Mouse (Mus musculus) forebrain, embryonic 15.5 days (tissue): ENCODE data around the gene Pde8a. TPM values are rescaled to one million over a fixed set of nuclear protein-coding genes. Genes with fewer than 3 reads are reported as not detected.

Experiments used
- ATAC-seq: fragments of 200-750 bp; cut with Nextera tagmentation; replicated peaks from 2 replicates; pipeline ENCODE4 v1.8.0; 2017; ENCODE audit warnings: mild to moderate bottlenecking, moderate TSS enrichment, moderate library complexity
- H3K27ac ChIP-seq: fragments of 300-500 bp; sonication (generic); replicated peaks from 2 replicates; pipeline ENCODE4 v1.5.1; 2015; ENCODE audit warnings: mild to moderate bottlenecking, inconsistent platforms
- H3K27me3 ChIP-seq: fragments of 300-500 bp; sonication (generic); 2 replicates; pipeline ENCODE4 v1.6.1; 2015; ENCODE audit warnings: inconsistent platforms
- H3K36me3 ChIP-seq: fragments of 300-500 bp; sonication (generic); 2 replicates; pipeline ENCODE4 v1.6.1; 2015; ENCODE audit warnings: mild to moderate bottlenecking, inconsistent platforms
- H3K4me1 ChIP-seq: fragments of 300-500 bp; sonication (generic); 2 replicates; pipeline ENCODE4 v1.6.1; 2015; ENCODE audit warnings: inconsistent platforms
- H3K4me2 ChIP-seq: fragments of 300-500 bp; sonication (generic); replicated peaks from 2 replicates; pipeline ENCODE4 v1.6.1; 2015; ENCODE audit warnings: mild to moderate bottlenecking, inconsistent platforms
- H3K4me3 ChIP-seq: fragments of 300-500 bp; sonication (generic); 2 replicates; pipeline ENCODE4 v1.5.1; 2015; ENCODE audit warnings: mild to moderate bottlenecking, inconsistent platforms
- H3K9ac ChIP-seq: fragments of 300-500 bp; sonication (generic); replicated peaks from 2 replicates; pipeline ENCODE4 v1.6.1; 2015; ENCODE audit warnings: mild to moderate bottlenecking, inconsistent platforms
- H3K9me3 ChIP-seq: fragments of 300-500 bp; sonication (generic); 2 replicates; pipeline ENCODE4 v1.6.1; 2016; ENCODE audit warnings: inconsistent platforms
- WGBS: fragments of 180-500 bp; shearing (Covaris S2); methylation state at CpG from one replicate; pipeline ENCODE4 v1.1.7; 2015; ENCODE audit warnings: mixed read lengths; 5-methylcytosine and 5-hydroxymethylcytosine counted together
- polyA plus RNA-seq: library from polyadenylated mRNA; unstranded; fragments of >200 nt; fragmentation: Nextera tagmentation; extraction: Ambion mirVana; gene quantifications from 2 replicates; pipeline ENCODE4 v1.2.1, GENCODE M21; 2015

Gene Pde8a
- polyA plus RNA-seq, 1 experiment from 2014 or later, result 2.2 TPM

DNA sequence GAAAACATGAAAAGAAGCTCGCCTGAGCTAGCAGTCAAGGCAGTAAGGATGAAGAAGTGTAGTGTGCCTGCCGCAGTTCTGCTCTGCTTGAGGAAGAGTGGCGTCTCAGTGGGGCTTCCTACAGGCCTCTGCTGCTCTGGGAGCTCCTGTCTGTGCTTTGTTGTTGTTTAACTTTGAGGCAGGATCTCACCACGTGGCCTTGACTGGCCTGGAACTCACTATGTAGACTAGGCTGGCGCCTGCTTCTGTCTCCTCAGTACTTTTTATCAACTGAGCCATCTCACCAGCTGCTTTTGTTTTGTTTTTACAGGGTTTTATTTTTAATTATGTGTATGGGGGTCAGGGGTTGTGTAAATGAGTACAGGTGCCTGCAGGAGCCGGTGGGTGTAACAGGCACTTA is 84.8 kb downstream of the Pde8a start:
- H3K4me1 ChIP-seq, result no peaks in the 10 kb centered on the region

DNA sequence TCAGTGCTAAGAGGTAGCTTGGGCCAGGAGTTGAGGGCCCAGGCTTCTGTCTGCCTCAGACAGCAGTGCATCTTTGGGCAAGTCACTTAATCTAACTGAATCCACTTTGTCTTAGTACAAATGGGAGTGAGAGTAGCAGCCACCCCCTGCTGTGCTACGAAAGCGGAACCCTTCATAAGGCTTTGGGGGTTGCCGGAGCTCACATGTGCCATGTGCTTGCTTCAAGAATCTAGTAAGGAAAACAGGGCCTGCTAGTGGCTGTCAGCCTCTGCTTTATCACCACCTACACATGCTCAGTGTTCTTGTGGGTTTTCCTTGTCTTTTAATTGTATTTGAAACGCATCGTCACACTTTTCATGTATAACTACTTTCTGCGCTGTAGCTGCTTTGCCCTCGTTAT is 87.9 kb downstream of the Pde8a start:
- no peak overlapping the region for H3K9ac ChIP-seq
- no peaks in the 10 kb centered on the region for H3K27me3 ChIP-seq
- H3K27ac ChIP-seq, result no peak overlapping the region
- no peak overlapping the region for H3K4me2 ChIP-seq
- 37% methylated on average over 7 of the region's 7 CpGs for WGBS
- ATAC-seq, result no peak
- no peaks in the 10 kb centered on the region for H3K9me3 ChIP-seq
- no peak overlapping the region for H3K4me3 ChIP-seq
- no peaks in the 10 kb centered on the region for H3K36me3 ChIP-seq
- H3K4me1 ChIP-seq, result no peaks in the 10 kb centered on the region

More for the DNA sequence above, 84.8 kb downstream of the Pde8a start:
- Histone ChIP-seq H3K4me3 (no peak overlapping the region), H3K9ac (no peak overlapping the region), H3K36me3 (no peaks in the 10 kb centered on the region), H3K9me3 (no peaks in the 10 kb centered on the region), H3K27me3 (no peaks in the 10 kb centered on the region), H3K27ac (no peak overlapping the region), H3K4me2 (no peak overlapping the region)
- WGBS, result 48% methylated on average over 6 of the region's 6 CpGs
- no peak for ATAC-seq

DNA sequence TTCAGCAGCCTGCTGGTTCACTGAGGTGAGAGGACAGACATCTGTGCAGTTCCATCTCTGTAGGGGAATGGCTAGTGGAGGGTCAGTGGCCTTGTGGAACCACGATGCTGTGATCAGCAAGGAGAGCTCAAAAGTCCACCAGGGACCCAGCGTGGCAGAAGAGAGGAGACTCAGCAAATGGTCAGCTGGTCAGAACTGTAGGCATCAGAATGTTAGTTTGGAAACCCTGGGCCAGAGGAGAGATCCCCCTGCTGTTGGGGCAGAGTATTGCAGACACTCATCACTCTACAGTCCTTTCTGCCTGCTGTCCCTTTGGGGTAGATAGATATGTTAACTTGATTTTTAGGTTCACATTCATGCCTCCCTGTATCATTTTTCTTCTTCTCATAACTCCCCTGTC is 90.3 kb downstream of the Pde8a start:
- Histone ChIP-seq H3K36me3 (no peaks in the 10 kb centered on the region), H3K27me3 (no peaks in the 10 kb centered on the region), H3K9ac (no peak overlapping the region), H3K4me2 (no peak overlapping the region), H3K9me3 (no peaks in the 10 kb centered on the region), H3K4me3 (no peak overlapping the region), H3K27ac (no peak overlapping the region), H3K4me1 (no peaks in the 10 kb centered on the region)
- ATAC-seq, result no peak
- 100% methylated on average over 2 of the region's 2 CpGs for WGBS

DNA sequence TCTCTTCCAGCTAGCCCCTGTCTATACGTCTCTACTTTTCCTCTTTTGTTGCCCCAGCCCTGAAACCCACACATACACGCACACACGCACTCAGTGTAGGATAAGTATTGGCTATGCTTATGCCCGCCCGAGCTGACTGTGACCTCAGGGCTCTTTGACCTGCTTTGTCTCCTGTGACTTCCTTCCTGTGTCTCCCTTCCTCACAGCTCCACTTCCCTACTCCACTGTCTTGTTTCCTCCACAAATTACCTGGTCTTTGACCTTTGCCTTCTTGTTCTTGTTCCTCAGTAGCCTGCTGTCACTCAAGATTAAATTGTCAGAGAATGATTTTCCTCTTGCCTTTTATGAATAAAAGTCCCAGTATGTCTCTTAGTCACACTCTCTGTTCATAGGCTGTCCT is 90.7 kb downstream of the Pde8a start:
- H3K4me1 ChIP-seq, result no peaks in the 10 kb centered on the region
- no peak overlapping the region for H3K4me3 ChIP-seq
- H3K4me2 ChIP-seq, result no peak overlapping the region
- 83% methylated on average over 5 of the region's 5 CpGs for WGBS
- ATAC-seq, result no peak
- no peaks in the 10 kb centered on the region for H3K27me3 ChIP-seq
- no peak overlapping the region for H3K27ac ChIP-seq
- H3K9ac ChIP-seq, result no peak overlapping the region
- H3K36me3 ChIP-seq, result no peaks in the 10 kb centered on the region
- H3K9me3 ChIP-seq, result no peaks in the 10 kb centered on the region

DNA sequence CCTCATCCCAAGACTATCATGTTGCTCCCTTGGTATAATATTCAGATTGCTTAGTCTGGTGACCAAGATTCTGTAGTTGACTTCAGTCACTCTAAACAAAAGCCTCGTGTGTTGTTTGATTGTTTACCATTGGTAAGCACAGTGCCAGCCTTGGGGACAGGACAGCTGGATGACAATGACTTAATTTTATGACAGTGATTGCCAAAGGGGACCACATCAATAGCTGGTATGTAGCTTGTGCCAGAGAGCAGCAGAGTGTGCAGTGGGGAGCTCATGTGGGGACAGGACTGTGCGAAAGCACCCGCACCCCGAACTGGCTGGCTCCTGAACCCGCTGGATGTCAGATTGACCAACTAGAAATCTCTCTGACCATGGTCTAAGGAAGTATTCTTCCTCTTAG is 91.3 kb downstream of the Pde8a start:
- H3K27ac ChIP-seq, result no peak overlapping the region
- no peak for ATAC-seq
- no peaks in the 10 kb centered on the region for H3K4me1 ChIP-seq
- no peak overlapping the region for H3K4me3 ChIP-seq
- H3K27me3 ChIP-seq, result no peaks in the 10 kb centered on the region
- no peaks in the 10 kb centered on the region for H3K36me3 ChIP-seq
- H3K4me2 ChIP-seq, result no peak overlapping the region
- H3K9ac ChIP-seq, result no peak overlapping the region
- H3K9me3 ChIP-seq, result no peaks in the 10 kb centered on the region
- WGBS, result 93% methylated on average over 5 of the region's 5 CpGs

DNA sequence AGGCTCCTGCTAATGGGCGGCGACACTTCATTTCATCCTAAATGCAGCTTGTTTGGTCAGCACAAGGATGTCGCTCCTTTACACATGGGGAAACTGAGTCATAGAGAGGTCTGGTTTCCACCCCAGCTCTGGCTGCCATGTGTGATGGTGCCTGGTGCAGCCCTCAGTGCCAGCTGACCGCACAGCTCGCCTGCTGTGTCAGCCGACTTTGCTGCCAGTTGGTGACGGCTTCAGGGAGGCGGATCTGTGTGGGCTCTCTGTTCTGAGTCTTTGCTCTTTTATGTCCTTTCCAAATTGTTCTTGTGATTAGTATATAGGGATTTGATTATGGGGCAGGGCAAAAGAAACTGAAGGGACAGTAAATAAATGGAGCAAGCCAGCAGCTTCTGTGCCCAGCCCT is 94.3 kb downstream of the Pde8a start:
- Histone ChIP-seq H3K4me3 (no peak overlapping the region), H3K4me2 (no peak overlapping the region), H3K9ac (no peak overlapping the region), H3K27ac (no peak overlapping the region), H3K9me3 (no peaks in the 10 kb centered on the region), H3K4me1 (no peaks in the 10 kb centered on the region), H3K27me3 (no peaks in the 10 kb centered on the region), H3K36me3 (no peaks in the 10 kb centered on the region)
- WGBS, result 77% methylated on average over 8 of the region's 8 CpGs
- no peak for ATAC-seq

DNA sequence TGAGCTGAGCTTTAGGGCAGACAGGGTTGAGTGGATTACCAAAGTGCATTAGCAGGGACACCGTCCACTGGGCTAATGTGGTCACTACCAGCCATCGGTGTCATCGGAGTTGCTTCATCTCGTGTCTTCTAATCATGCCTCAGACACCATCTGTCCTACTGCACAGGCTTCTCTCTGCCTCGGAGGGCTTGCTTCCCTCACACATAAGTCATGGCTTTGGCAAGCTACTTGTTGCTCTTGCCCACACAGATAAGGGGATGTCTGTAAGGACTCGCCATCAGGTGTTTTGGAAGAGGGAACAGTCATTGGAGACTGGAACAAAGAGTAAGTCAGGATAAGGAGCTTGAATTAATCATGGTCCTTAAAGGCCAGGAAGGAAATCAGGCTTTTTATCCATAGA is 95.9 kb downstream of the Pde8a start:
- no peak for ATAC-seq
- Histone ChIP-seq H3K4me3 (no peak overlapping the region), H3K27ac (no peak overlapping the region), H3K36me3 (no peaks in the 10 kb centered on the region), H3K4me1 (no peaks in the 10 kb centered on the region), H3K4me2 (no peak overlapping the region), H3K9me3 (no peaks in the 10 kb centered on the region), H3K27me3 (no peaks in the 10 kb centered on the region), H3K9ac (no peak overlapping the region)
- 92% methylated on average over 6 of the region's 6 CpGs for WGBS

DNA sequence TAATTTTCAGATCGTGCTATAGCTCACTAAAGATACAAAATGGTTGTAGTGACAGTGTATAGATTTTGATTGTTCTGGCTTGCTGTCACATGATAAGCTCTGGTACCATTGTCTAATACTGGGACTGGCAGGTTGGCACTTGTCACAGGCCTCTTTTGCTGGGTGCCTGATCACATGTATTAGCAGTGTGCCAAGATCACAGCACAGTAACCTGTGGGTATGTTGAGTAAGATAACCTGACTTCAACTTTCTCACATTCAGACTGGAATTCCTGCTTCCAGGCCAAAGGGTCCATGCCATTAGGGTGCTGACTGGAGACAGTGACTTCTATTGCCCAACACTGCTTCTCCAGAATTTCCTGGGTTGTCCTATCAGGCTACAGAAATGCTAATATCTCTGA is 97.7 kb downstream of the Pde8a start:
- no peaks in the 10 kb centered on the region for H3K27me3 ChIP-seq
- no peak overlapping the region for H3K9ac ChIP-seq
- WGBS, result 95% methylated on average over 1 of the region's 1 CpGs
- H3K36me3 ChIP-seq, result no peaks in the 10 kb centered on the region
- no peak overlapping the region for H3K27ac ChIP-seq
- no peak overlapping the region for H3K4me3 ChIP-seq
- no peaks in the 10 kb centered on the region for H3K9me3 ChIP-seq
- H3K4me1 ChIP-seq, result no peaks in the 10 kb centered on the region
- H3K4me2 ChIP-seq, result no peak overlapping the region
- no peak for ATAC-seq

DNA sequence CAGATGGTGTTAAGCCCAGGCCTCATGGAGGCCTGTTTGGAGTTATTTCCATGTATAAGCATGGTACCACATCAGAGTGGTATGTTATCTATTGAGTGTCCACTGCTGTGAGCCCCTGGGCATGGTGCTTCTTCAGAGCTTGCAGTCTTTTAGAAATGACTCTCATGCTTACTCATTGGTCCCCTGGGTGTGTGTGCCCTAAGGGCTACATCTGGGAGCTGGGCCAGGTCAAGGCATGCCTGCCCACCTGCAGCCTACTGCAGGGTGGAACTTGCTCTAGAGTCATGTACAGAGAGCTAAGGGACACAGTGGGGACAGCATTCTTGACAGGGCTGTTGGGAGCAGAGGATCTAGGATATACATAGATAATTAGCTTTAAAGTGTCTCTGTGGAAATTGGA is 98.2 kb downstream of the Pde8a start:
- Histone ChIP-seq H3K27ac (no peak overlapping the region), H3K9me3 (no peaks in the 10 kb centered on the region), H3K4me2 (no peak overlapping the region), H3K9ac (no peak overlapping the region), H3K36me3 (no peaks in the 10 kb centered on the region), H3K4me3 (no peak overlapping the region), H3K27me3 (no peaks in the 10 kb centered on the region), H3K4me1 (no peaks in the 10 kb centered on the region)
- ATAC-seq, result no peak

DNA sequence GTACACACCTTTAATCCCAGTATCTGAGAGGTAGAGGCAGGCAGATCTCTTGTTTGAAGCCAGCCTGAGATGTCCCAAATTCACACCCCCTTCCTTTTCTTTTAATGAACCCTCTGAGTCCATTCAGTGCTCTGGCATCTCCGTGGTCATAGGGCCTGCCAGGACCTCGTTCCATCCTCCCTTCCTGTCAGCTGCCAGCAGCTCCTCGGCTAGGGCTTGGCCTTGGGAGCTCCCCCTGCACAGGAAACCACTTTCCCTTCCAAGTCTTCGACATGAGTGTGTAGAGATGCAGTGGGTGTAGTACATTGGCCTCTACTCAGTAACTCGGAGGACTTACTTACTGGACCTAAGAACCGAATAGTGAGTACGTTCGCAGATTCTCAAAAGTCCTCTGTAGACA is 102.2 kb downstream of the Pde8a start:
- H3K36me3 ChIP-seq, result no peaks in the 10 kb centered on the region
- no peaks in the 10 kb centered on the region for H3K27me3 ChIP-seq
- no peak overlapping the region for H3K9ac ChIP-seq
- ATAC-seq, result no peak
- WGBS, result 76% methylated on average over 8 of the region's 8 CpGs
- H3K4me1 ChIP-seq, result no peaks in the 10 kb centered on the region
- no peaks in the 10 kb centered on the region for H3K9me3 ChIP-seq
- H3K27ac ChIP-seq, result no peak overlapping the region
- H3K4me3 ChIP-seq, result no peak overlapping the region
- no peak overlapping the region for H3K4me2 ChIP-seq

DNA sequence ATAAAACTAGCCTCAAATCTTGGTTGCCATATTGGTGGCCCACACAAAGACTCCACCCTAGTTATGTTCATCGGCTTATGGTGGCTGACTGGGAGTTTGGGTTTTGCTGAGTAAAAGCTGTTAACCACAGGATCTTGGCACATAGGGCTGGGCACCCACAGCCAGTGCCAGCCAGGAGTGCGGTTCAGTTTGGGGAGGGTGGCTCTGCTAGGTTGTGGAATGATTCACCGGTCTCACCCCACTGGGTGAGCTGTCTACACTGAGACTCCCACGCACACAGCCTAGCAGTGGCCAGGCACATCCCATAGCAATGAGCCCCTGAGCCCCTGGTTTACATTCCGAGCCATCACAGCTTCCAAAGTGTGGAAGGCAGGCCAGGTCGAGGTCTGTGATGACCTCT is 106.4 kb downstream of the Pde8a start:
- no peaks in the 10 kb centered on the region for H3K27me3 ChIP-seq
- H3K27ac ChIP-seq, result no peak overlapping the region
- no peaks in the 10 kb centered on the region for H3K4me1 ChIP-seq
- no peaks in the 10 kb centered on the region for H3K9me3 ChIP-seq
- no peak overlapping the region for H3K4me3 ChIP-seq
- 89% methylated on average over 6 of the region's 6 CpGs for WGBS
- H3K4me2 ChIP-seq, result no peak overlapping the region
- no peaks in the 10 kb centered on the region for H3K36me3 ChIP-seq
- H3K9ac ChIP-seq, result no peak overlapping the region
- no peak for ATAC-seq

DNA sequence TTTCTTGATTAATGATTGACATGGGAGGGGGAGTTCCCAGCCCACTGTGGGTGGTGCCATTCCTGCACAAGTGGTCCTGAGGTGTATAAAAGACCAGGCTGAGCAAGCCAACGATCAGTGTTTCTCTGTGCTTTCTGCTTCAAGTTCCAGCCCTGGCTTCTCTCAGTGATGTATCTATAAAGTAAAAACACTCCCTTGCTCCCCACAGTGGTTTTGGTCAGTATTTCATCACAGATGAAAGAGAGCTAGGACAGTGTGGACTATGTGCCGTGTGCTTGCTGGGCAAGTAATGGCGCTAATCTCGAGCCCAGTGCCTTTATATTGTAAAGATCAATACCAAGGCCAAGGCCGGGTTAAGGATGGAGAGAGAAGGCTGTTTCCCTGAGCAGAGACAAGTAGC is 108.4 kb downstream of the Pde8a start:
- no peak overlapping the region for H3K4me3 ChIP-seq
- no peaks in the 10 kb centered on the region for H3K4me1 ChIP-seq
- ATAC-seq, result no peak
- no peak overlapping the region for H3K27ac ChIP-seq
- H3K4me2 ChIP-seq, result no peak overlapping the region
- H3K9me3 ChIP-seq, result no peaks in the 10 kb centered on the region
- H3K9ac ChIP-seq, result no peak overlapping the region
- 78% methylated on average over 5 of the region's 5 CpGs for WGBS
- H3K27me3 ChIP-seq, result no peaks in the 10 kb centered on the region
- H3K36me3 ChIP-seq, result no peaks in the 10 kb centered on the region

DNA sequence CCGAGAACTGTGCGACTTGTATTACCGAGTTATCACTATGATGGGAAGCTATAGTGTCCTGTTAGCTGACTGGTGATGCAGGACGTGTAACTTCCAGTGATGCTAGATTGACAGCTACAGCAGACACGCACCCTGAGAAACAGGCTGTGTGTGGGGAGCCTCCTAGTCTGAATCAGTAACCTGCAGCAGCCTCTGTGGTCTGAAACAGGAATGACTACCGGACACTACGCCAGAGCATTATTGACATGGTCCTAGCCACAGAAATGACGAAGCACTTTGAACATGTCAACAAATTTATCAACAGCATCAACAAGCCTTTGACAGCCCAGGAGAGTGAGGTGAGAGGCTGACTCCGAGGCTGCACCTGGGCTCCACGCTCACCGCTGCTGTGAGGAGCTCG is 112.6 kb downstream of the Pde8a start:
- Histone ChIP-seq H3K9me3 (no peaks in the 10 kb centered on the region), H3K4me1 (no peaks in the 10 kb centered on the region), H3K36me3 (no peaks in the 10 kb centered on the region), H3K4me2 (no peak overlapping the region), H3K27ac (no peak overlapping the region), H3K4me3 (no peak overlapping the region), H3K27me3 (no peaks in the 10 kb centered on the region), H3K9ac (no peak overlapping the region)
- no peak for ATAC-seq
- 94% methylated on average over 12 of the region's 12 CpGs for WGBS

DNA sequence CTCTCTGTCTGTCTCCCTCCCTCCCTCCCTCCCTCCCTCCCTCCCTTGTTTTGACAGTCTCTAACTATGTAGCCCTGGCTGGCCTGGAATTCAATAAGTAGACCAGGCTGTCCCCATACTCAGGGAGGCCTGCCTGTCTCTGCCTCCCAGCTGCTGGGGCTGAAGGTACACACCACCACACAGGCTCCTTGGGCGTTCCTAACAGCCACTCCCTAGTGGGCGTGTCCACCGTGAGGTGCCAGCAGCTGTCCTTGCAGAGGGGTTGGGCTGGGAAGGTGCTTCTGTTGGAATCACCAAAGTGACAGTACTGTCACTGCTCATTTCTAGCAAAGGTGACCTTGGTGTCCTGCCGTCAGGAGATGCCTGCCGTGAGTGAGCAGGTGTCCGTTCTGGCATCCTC is 113.5 kb downstream of the Pde8a start:
- 91% methylated on average over 6 of the region's 6 CpGs for WGBS
- no peak overlapping the region for H3K4me3 ChIP-seq
- no peaks in the 10 kb centered on the region for H3K27me3 ChIP-seq
- no peak for ATAC-seq
- no peak overlapping the region for H3K27ac ChIP-seq
- H3K4me2 ChIP-seq, result no peak overlapping the region
- H3K9ac ChIP-seq, result no peak overlapping the region
- no peaks in the 10 kb centered on the region for H3K4me1 ChIP-seq
- no peaks in the 10 kb centered on the region for H3K9me3 ChIP-seq
- H3K36me3 ChIP-seq, result no peaks in the 10 kb centered on the region
